Mouse (Mus musculus) myocyte (in vitro differentiated cells): Measurements from ENCODE around the gene Hexim2. TPM values are rescaled to one million over a fixed set of nuclear protein-coding genes. Genes with fewer than 3 reads are reported as not detected.

Experiments used
- H3K27me3 ChIP-seq: one replicate; pipeline ENCODE4 v1.6.1; 2011; ENCODE audit not compliant: control insufficient read depth, insufficient read depth, insufficient read length
- H3K36me3 ChIP-seq: one replicate; pipeline ENCODE4 v1.6.1; 2011; ENCODE audit not compliant: control insufficient read depth, insufficient read depth
- H3K4me2 ChIP-seq: one replicate; pipeline ENCODE4 v1.6.1; 2011; ENCODE audit warnings: low read depth, control low read depth
- H3K4me3 ChIP-seq: one replicate; pipeline ENCODE4 v1.5.1; 2011; ENCODE audit warnings: mild to moderate bottlenecking, control low read depth, moderate library complexity
- H3K79me2 ChIP-seq: one replicate; pipeline ENCODE4 v1.6.1; 2011; ENCODE audit not compliant: control insufficient read depth, insufficient read depth
- H3ac ChIP-seq: one replicate; pipeline ENCODE4 v1.6.1; 2011; ENCODE audit not compliant: control insufficient read depth, insufficient read length
- CEBPB ChIP-seq: IDR thresholded peaks from 2 replicates; pipeline ENCODE4 v1.6.1; 2011; ENCODE audit warnings: mild to moderate bottlenecking, moderate library complexity; ENCODE audit not compliant: poor library complexity, insufficient read depth, severe bottlenecking
- E2F4 ChIP-seq: IDR thresholded peaks from one replicate; pipeline ENCODE4 v1.6.1; 2011; ENCODE audit warnings: mild to moderate bottlenecking, control low read depth, moderate library complexity; ENCODE audit not compliant: insufficient read depth
- MAX ChIP-seq: IDR thresholded peaks from one replicate; pipeline ENCODE4 v1.6.1; 2011; ENCODE audit warnings: low read depth, mild to moderate bottlenecking, control low read depth
- MYOD1 ChIP-seq, 3 experiments: IDR thresholded peaks; one replicate each; pipeline ENCODE4 v1.6.1; 2011; ENCODE audit warnings: control low read depth in 2 of 3, low read depth in 2 of 3, mild to moderate bottlenecking in 2 of 3, moderate library complexity in 1 of 3; ENCODE audit not compliant: insufficient read length in 2 of 3, control insufficient read depth in 1 of 3
- MYOG ChIP-seq, 3 experiments: IDR thresholded peaks; one replicate each; pipeline ENCODE4 v1.6.1; 2011; ENCODE audit warnings: control low read depth in 2 of 3, low read depth in 2 of 3, mild to moderate bottlenecking in 2 of 3; ENCODE audit not compliant: insufficient read length in 2 of 3, control insufficient read depth in 1 of 3, insufficient read depth in 1 of 3
- POLR2A ChIP-seq: IDR thresholded peaks from one replicate; pipeline ENCODE4 v1.6.1; 2011; ENCODE audit warnings: low read depth, mild to moderate bottlenecking, control low read depth, moderate library complexity; ENCODE audit not compliant: insufficient read length
- POLR2AphosphoS2 ChIP-seq: IDR thresholded peaks from one replicate; pipeline ENCODE4 v1.6.1; 2011; ENCODE audit warnings: low read depth, control low read depth; ENCODE audit not compliant: insufficient read length
- REST ChIP-seq: IDR thresholded peaks from one replicate; pipeline ENCODE4 v1.6.1; 2011; ENCODE audit warnings: mild to moderate bottlenecking, control low read depth, moderate library complexity; ENCODE audit not compliant: insufficient read depth, insufficient read length
- SRF ChIP-seq: IDR thresholded peaks from one replicate; pipeline ENCODE4 v1.6.1; 2011; ENCODE audit warnings: low read depth; ENCODE audit not compliant: control insufficient read depth, insufficient read length
- TCF12 ChIP-seq: IDR thresholded peaks from one replicate; pipeline ENCODE4 v1.6.1; 2011; ENCODE audit warnings: mild to moderate bottlenecking, control low read depth; ENCODE audit not compliant: poor library complexity, insufficient read depth, severe bottlenecking
- TCF3 ChIP-seq: IDR thresholded peaks from one replicate; pipeline ENCODE4 v1.6.1; 2011; ENCODE audit warnings: low read depth, control low read depth; ENCODE audit not compliant: insufficient read length
- USF1 ChIP-seq: IDR thresholded peaks from one replicate; pipeline ENCODE4 v1.6.1; 2011; ENCODE audit warnings: low read depth, mild to moderate bottlenecking, control low read depth, moderate library complexity
- polyA plus RNA-seq: library from polyadenylated mRNA; unstranded; fragments of >200 nt; fragmentation: generic; extraction: Trizol; gene quantifications from one replicate; pipeline ENCODE4 v1.2.1, GENCODE M21; 2012; ENCODE audit warnings: missing spikeins

The Hexim2 gene
- polyA plus RNA-seq, 1 experiment = 8.8 TPM

DNA sequence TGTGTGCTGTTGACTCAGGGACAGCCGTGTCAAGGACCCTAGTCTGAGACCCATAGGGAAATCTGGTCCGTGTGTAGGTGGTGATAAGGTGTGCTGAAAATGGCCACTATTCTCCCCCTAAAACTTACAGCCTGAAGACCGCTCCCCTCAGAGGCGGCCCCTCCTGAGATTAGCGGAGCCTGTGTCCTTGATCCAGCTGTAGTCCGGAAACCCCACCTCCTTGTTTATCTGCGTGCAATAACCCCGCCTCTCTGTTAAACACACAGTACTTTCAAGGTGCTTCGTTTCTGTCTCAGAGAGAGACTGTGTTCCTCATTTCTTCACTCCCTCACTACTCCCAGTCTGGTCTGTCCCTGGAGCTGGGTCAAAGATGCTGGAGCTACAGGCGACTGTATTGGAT lies 32.2 kb downstream of the Hexim2 start:
- TF ChIP-seq REST (no peak), MAX (no peak), SRF (no peak), E2F4 (no peak), POLR2AphosphoS2 (no peak), TCF12 (no peak), TCF3 (no peak), POLR2A (no peak), MYOD1 (IDR thresholded peaks at IDR 0.05; ENCODE audit: control insufficient read depth in 1 of 3, insufficient read length in 2 of 3, low read depth in 2 of 3) (no peak), CEBPB (no peak)
- H3K36me3 ChIP-seq = no peaks in the 10 kb centered on the region
- no peaks in the 10 kb centered on the region for H3K27me3 ChIP-seq
- no peaks in the 10 kb centered on the region for H3K79me2 ChIP-seq
- H3ac ChIP-seq = no peak overlapping the region
- H3K4me3 ChIP-seq = no peak overlapping the region
- H3K4me2 ChIP-seq = no peak overlapping the region

GRCm38 (mm10) chr11:103168690-103169390 lies 36.6 kb downstream of the Hexim2 start:
- TF ChIP-seq POLR2A (no peak), POLR2AphosphoS2 (no peak), MAX (no peak), SRF (no peak), USF1 (no peak), CEBPB (no peak), REST (no peak), TCF12 (no peak), MYOD1 (IDR thresholded peaks at IDR 0.05; ENCODE audit: control insufficient read depth in 1 of 3, insufficient read length in 2 of 3, low read depth in 2 of 3) (no peak), MYOG (IDR thresholded peaks at IDR 0.05; ENCODE audit: control insufficient read depth in 1 of 3, insufficient read depth in 1 of 3, insufficient read length in 2 of 3, low read depth in 2 of 3) (no peak), E2F4 (no peak), TCF3 (no peak)
- peaks cover 7% of the 10 kb centered on the region for H3K27me3 ChIP-seq
- no peak overlapping the region for H3K4me2 ChIP-seq
- no peak overlapping the region for H3K4me3 ChIP-seq
- H3K36me3 ChIP-seq = no peaks in the 10 kb centered on the region
- H3K79me2 ChIP-seq = no peaks in the 10 kb centered on the region
- H3ac ChIP-seq = no peak overlapping the region

DNA sequence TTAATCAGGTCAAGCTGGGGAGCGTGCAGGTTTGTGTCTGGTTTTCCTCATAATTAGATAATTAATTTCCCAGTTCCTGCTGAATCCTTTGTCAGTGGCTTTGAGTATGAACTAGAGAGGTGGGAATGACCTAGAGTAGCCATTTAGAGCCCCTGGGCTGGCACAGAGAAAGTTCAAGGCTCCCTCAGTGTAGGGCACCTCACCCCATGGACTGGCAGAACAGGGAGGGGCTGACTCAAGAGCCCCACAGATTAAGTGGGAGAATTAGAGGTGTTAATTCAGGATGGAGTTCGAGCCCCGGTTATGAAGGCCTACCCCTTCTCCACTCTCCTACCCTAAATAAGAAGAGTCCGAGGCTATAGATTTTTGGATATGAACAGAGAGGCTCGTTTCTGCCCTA lies 37.4 kb downstream of the Hexim2 start:
- no peak overlapping the region for H3ac ChIP-seq
- no peak overlapping the region for H3K4me3 ChIP-seq
- TF ChIP-seq POLR2AphosphoS2 (no peak), E2F4 (no peak), MYOG (IDR thresholded peaks at IDR 0.05; ENCODE audit: control insufficient read depth in 1 of 3, insufficient read depth in 1 of 3, insufficient read length in 2 of 3, low read depth in 2 of 3) (no peak), TCF12 (no peak), POLR2A (no peak), USF1 (no peak), CEBPB (no peak), SRF (no peak)
- no peak overlapping the region for H3K4me2 ChIP-seq
- no peaks in the 10 kb centered on the region for H3K79me2 ChIP-seq
- H3K27me3 ChIP-seq = peaks cover 7% of the 10 kb centered on the region
- H3K36me3 ChIP-seq = no peaks in the 10 kb centered on the region

- Histone ChIP-seq H3K27me3 (peaks cover 7% of the 10 kb centered on the region), H3K79me2 (no peaks in the 10 kb centered on the region), H3K4me3 (no peak overlapping the region), H3K4me2 (peak overlapping the region; percentile 52), H3ac (no peak overlapping the region), H3K36me3 (no peaks in the 10 kb centered on the region)
- TF ChIP-seq POLR2A = no peak
- TF ChIP-seq REST = no peak
- TF ChIP-seq MAX = no peak
- TF ChIP-seq MYOG (IDR thresholded peaks at IDR 0.05; ENCODE audit: control insufficient read depth in 1 of 3, insufficient read depth in 1 of 3, insufficient read length in 2 of 3, low read depth in 2 of 3) = no peak
- TF ChIP-seq MYOD1 (IDR thresholded peaks at IDR 0.05; ENCODE audit: control insufficient read depth in 1 of 3, insufficient read length in 2 of 3, low read depth in 2 of 3) = no peak
- no peak for TF ChIP-seq CEBPB
- TF ChIP-seq USF1 = no peak
- no peak for TF ChIP-seq TCF3
- TF ChIP-seq E2F4 = no peak
- TF ChIP-seq POLR2AphosphoS2 = no peak
- TF ChIP-seq TCF12 = no peak
- TF ChIP-seq SRF = no peak
Observed at GRCm38 (mm10) chr11:103170111-103170493, 37.9 kb downstream of the Hexim2 start.

DNA sequence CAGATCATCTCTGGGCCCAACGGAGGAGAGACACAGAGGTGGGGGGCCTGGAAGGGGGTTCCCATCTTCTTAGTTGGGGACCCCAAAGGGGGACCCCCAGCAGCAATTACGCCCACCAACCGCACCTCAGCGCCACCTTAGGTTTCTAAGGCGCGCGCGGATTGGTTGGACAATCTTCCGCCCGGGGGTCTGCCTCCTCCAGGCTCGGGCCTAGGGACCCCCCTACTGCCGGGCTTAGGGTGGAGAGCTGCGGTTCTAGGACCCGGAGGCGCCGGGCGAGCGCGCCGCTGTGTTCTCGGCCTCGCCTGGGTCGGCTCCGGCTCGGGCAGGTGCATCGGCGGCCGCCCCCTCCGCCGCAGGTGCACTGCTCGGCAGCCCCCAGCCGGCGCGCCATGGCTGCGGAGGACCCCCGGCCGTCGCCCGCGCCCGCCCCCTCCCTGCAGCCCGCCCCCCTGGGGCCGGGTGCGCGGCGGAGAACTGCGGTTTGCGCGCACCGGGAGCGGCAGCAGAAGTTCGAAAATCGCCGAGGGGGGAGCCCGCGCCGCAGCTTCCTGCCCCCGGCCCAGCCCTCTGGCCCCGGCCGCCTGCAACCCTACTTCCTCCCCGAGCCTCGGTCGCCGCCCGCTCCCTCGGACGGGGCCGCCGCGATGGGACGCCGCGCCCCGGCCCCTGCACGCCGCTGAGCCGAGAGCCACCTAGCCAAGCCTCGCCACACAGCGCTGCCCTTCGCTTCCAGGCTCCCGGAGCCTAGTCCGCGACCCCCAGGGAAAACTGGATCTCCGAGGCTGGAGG lies 38.5 kb downstream of the Hexim2 start, which contains the start of gene Fmnl1:
TSS of gene Fmnl1 (plus strand) at position 614 of the 792 bp plus-strand sequence.
- TF ChIP-seq MYOD1 (IDR thresholded peaks at IDR 0.05; ENCODE audit: control insufficient read depth in 1 of 3, insufficient read length in 2 of 3, low read depth in 2 of 3) = peak in 1 of 3 experiments; percentile 39
- no peak for TF ChIP-seq POLR2A
- Histone ChIP-seq H3K36me3 (no peaks in the 10 kb centered on the region), H3K27me3 (peaks cover 7% of the 10 kb centered on the region), H3K79me2 (no peaks in the 10 kb centered on the region), H3K4me2 (peak within 1 kb of the TSS; percentile 52), H3K4me3 (peak within 1 kb of the TSS; percentile 12), H3ac (peak within 1 kb of the TSS; percentile 4)
